Mouse (Mus musculus) hindlimb bud, embryonic 11.5 days (tissue): ENCODE data around the gene Fam214a.

ENCODE experiments used
- DNase-seq: peaks from one replicate; pipeline ENCODE4 v3.0.0-alpha.2; 2012; ENCODE audit warnings: low read depth, low spot score; ENCODE audit errors: extremely low spot score

Fam214a gene

GRCm38 (mm10) chr9:74951491-74951890 is 1.2 kb upstream of the Fam214a start:
- DNase-seq = no peak

GRCm38 (mm10) chr9:74952106-74952505 is 578 bp upstream of the Fam214a start:
- no peak for DNase-seq

- no peak for DNase-seq
These were observed 728 bp downstream of the Fam214a start for GRCm38 (mm10) chr9:74953265-74953958.

GRCm38 (mm10) chr9:74953959-74954279 is 1.2 kb downstream of the Fam214a start:
- DNase-seq = no peak

GRCm38 (mm10) chr9:74954387-74954786 is 1.7 kb downstream of the Fam214a start:
- DNase-seq = no peak

GRCm38 (mm10) chr9:74960630-74961029 is 7.9 kb downstream of the Fam214a start:
- DNase-seq = no peak

GRCm38 (mm10) chr9:74961073-74961575 is 8.4 kb downstream of the Fam214a start:
- DNase-seq = no peak

- DNase-seq = no peak
These were observed 11.3 kb downstream of the Fam214a start for GRCm38 (mm10) chr9:74963953-74964352.

- DNase-seq = no peak
These were observed 12.2 kb downstream of the Fam214a start for GRCm38 (mm10) chr9:74964866-74965384.

- DNase-seq = no peak
These were observed 13.5 kb downstream of the Fam214a start for GRCm38 (mm10) chr9:74966200-74966599.

- no peak for DNase-seq
These were observed 16.2 kb downstream of the Fam214a start for GRCm38 (mm10) chr9:74968647-74969428.

GRCm38 (mm10) chr9:74970591-74970990 is 17.9 kb downstream of the Fam214a start:
- no peak for DNase-seq

- DNase-seq = no peak
These were observed 18.7 kb downstream of the Fam214a start for GRCm38 (mm10) chr9:74971191-74971976.

- no peak for DNase-seq
These were observed 20.1 kb downstream of the Fam214a start for GRCm38 (mm10) chr9:74972736-74973135.

- DNase-seq = no peak
These were observed 20.5 kb downstream of the Fam214a start for GRCm38 (mm10) chr9:74973154-74973553.

GRCm38 (mm10) chr9:74974758-74975157 is 22.1 kb downstream of the Fam214a start:
- no peak for DNase-seq

GRCm38 (mm10) chr9:74975416-74975815 is 22.7 kb downstream of the Fam214a start:
- DNase-seq = no peak

- DNase-seq = peak; percentile 54
These were observed 23.4 kb downstream of the Fam214a start for GRCm38 (mm10) chr9:74975911-74976563.

GRCm38 (mm10) chr9:74977251-74977650 is 24.6 kb downstream of the Fam214a start:
- no peak for DNase-seq

- DNase-seq = no peak
These were observed 25.3 kb downstream of the Fam214a start for GRCm38 (mm10) chr9:74977962-74978361.

GRCm38 (mm10) chr9:74978868-74979267 is 26.2 kb downstream of the Fam214a start:
- no peak for DNase-seq
